8 mouse cellular contexts compared by ENCODE assay signal in genomic region chr17:49614577-49615235, GRCm38 (mm10). TPM values are rescaled to one million over a fixed set of nuclear protein-coding genes. Genes with fewer than 3 reads are reported as not detected.
DNase-seq lines count a peak whose midpoint lies in the region; ATAC-seq lines count a peak whose summit lies in the region.

TSS of gene Kif6 (plus strand) at chr17:49615136.

- 0 out of 2 replicates have a peak, but pooled peaks cover 2% of the 10 kb centered on the region for H3K27me3 ChIP-seq in hindbrain, embryonic 13.5 days
- H3K27me3 ChIP-seq in lung, embryonic 15.5 days = no peaks in the 10 kb centered on the region

- peak within 1 kb of the TSS; percentile 77 for H3K9ac ChIP-seq in hindbrain, embryonic 13.5 days
- peak within 1 kb of the TSS; percentile 38 for H3K9ac ChIP-seq in lung, embryonic 15.5 days

- DNase-seq in ZHBTc4 (ENCODE audit: low read depth, low spot score) = peak; percentile 83
- DNase-seq in cerebellum, postnatal 36 days = peak; percentile 76 to 81
- DNase-seq in gastrocnemius, adult 18-20 months (ENCODE audit: low spot score) = peak; percentile 64
- DNase-seq in layer of hippocampus, postnatal 10 days (ENCODE audit: low spot score in 2 of 2) = peak; percentile 82 to 88
- DNase-seq in retina, embryonic 14.5 days (ENCODE audit: low spot score) = peak; percentile 90
- DNase-seq in urinary bladder, postnatal 14 days (ENCODE audit: low spot score) = peak; percentile 83

- ATAC-seq in hindbrain, embryonic 13.5 days (ENCODE audit: low FRiP score) = peak; percentile 97
- ATAC-seq in lung, embryonic 15.5 days (ENCODE audit: borderline replicate concordance, extremely low read depth, low FRiP score, low TSS enrichment) = peak; percentile 94

- H3K36me3 ChIP-seq in hindbrain, embryonic 13.5 days = no peaks in the 10 kb centered on the region
- no peaks in the 10 kb centered on the region for H3K36me3 ChIP-seq in lung, embryonic 15.5 days

- H3K4me1 ChIP-seq in hindbrain, embryonic 13.5 days (replicated peaks) = peaks cover 13% of the 10 kb centered on the region
- H3K4me1 ChIP-seq in lung, embryonic 15.5 days = peaks cover 16% of the 10 kb centered on the region

- peak within 1 kb of the TSS; percentile 67 for H3K4me3 ChIP-seq in hindbrain, embryonic 13.5 days
- H3K4me3 ChIP-seq in lung, embryonic 15.5 days = peak within 1 kb of the TSS; percentile 62

- no peaks in the 10 kb centered on the region for H3K9me3 ChIP-seq in hindbrain, embryonic 13.5 days
- no peaks in the 10 kb centered on the region for H3K9me3 ChIP-seq in lung, embryonic 15.5 days

- WGBS in hindbrain, embryonic 13.5 days = 1% methylated on average over 27 of the region's 27 CpGs
- WGBS in lung, embryonic 15.5 days = 2% methylated on average over 27 of the region's 27 CpGs

- peak within 1 kb of the TSS; percentile 93 for H3K4me2 ChIP-seq in hindbrain, embryonic 13.5 days
- peak within 1 kb of the TSS; percentile 94 for H3K4me2 ChIP-seq in lung, embryonic 15.5 days

- peak within 1 kb of the TSS; percentile 31; the same call in 1 of the 2 replicates for H3K27ac ChIP-seq in hindbrain, embryonic 13.5 days
- H3K27ac ChIP-seq in lung, embryonic 15.5 days = peak within 1 kb of the TSS; percentile 67

RNA-seq across cellular contexts. Expression of gene Kif6, which starts in this region (rescaled TPM):
- not detected for total RNA-seq in gastrocnemius, adult 18-20 months (2021)
- polyA plus RNA-seq in hindbrain, embryonic 13.5 days (2015; fragmentation: Nextera tagmentation; extraction: Ambion mirVana) = 2.9 and 3.2 TPM in 2 replicates
- total RNA-seq in layer of hippocampus, postnatal 10 days (2021) = 1 to 10 TPM; 2.2 to 3.4 TPM
- polyA plus RNA-seq in lung, embryonic 15.5 days (2015; fragmentation: Nextera tagmentation; extraction: Ambion mirVana) = 3.6 and 4.7 TPM in 2 replicates

Comparison
In these comparisons a context has a peak if more than half of its experiments do, and no peak if none do; other contexts are left out.
1. Peak in every context shown above with its lines: DNase-seq, ATAC-seq, H3K4me3 ChIP-seq and H3K27ac ChIP-seq.
2. Peak in DNase-seq in gastrocnemius, adult 18-20 months; RNA of the gene not detected or under 1 TPM.